Mouse (Mus musculus): ENCODE results near the gene Ost4. TPM values are rescaled to one million over a fixed set of nuclear protein-coding genes. Genes with fewer than 3 reads are reported as not detected.

Gene Ost4
- total RNA-seq (2018; cell fraction: chromatin; rRNA removed) = 10 to 100 TPM; 10.8 to 69.3 (median 29.8) TPM
- total RNA-seq (2018; cell fraction: cytosol; rRNA removed) = 100 to 1,000 TPM; 102 to 241 (median 145) TPM
- total RNA-seq (2018; cell fraction: nucleus; rRNA removed) = 10 to 100 TPM; 16.1 to 73.4 (median 43.0) TPM
- 186 to 192 TPM (median 190 TPM) in 3 replicates for polyA plus RNA-seq (2018)

- under 1% methylated on average over 58 of the region's 58 CpGs for WGBS (ENCODE audit: missing documents)
- peak within 1 kb of the TSS; percentile 69 for H3K27ac ChIP-seq
- H3K36me3 ChIP-seq (ENCODE audit: inconsistent target) = peaks cover 8% of the 10 kb centered on the region; the same call in 1 of the 2 replicates
- peak within 1 kb of the TSS; percentile 98 for H3K4me3 ChIP-seq (ENCODE audit: inconsistent target)
- H3K79me2 ChIP-seq (ENCODE audit: inconsistent target) = peaks cover 50% of the 10 kb centered on the region
These were observed at the start of gene Ost4 for GRCm38 (mm10) chr5:30907413-30908059. TSS of gene Ost4 (minus strand) at chr5:30907788.

GRCm38 (mm10) chr5:30955751-30956150, 48.2 kb upstream of the Ost4 start:
- Histone ChIP-seq H3K79me2 (ENCODE audit: inconsistent target) (peaks cover 27% of the 10 kb centered on the region), H3K27ac (no peak overlapping the region), H3K4me3 (ENCODE audit: inconsistent target) (no peak overlapping the region), H3K36me3 (ENCODE audit: inconsistent target) (peaks cover 43% of the 10 kb centered on the region)
- WGBS (ENCODE audit: missing documents) = 98% methylated on average over 6 of the region's 6 CpGs

GRCm38 (mm10) chr5:30954556-30954955, 47.0 kb upstream of the Ost4 start:
- peaks cover 23% of the 10 kb centered on the region for H3K79me2 ChIP-seq (ENCODE audit: inconsistent target)
- H3K4me3 ChIP-seq (ENCODE audit: inconsistent target) = no peak overlapping the region
- H3K36me3 ChIP-seq (ENCODE audit: inconsistent target) = peaks cover 43% of the 10 kb centered on the region
- 95% methylated on average over 9 of the region's 9 CpGs for WGBS (ENCODE audit: missing documents)
- H3K27ac ChIP-seq = no peak overlapping the region

GRCm38 (mm10) chr5:30954065-30954464, 46.5 kb upstream of the Ost4 start:
- Histone ChIP-seq H3K4me3 (ENCODE audit: inconsistent target) (no peak overlapping the region), H3K36me3 (ENCODE audit: inconsistent target) (peaks cover 43% of the 10 kb centered on the region), H3K27ac (no peak overlapping the region), H3K79me2 (ENCODE audit: inconsistent target) (peaks cover 18% of the 10 kb centered on the region)
- WGBS (ENCODE audit: missing documents) = over 99% methylated on average over 6 of the region's 6 CpGs

- peaks cover 32% of the 10 kb centered on the region for H3K36me3 ChIP-seq (ENCODE audit: inconsistent target)
These were observed 45.0 kb upstream of the Ost4 start for GRCm38 (mm10) chr5:30952551-30952950.

GRCm38 (mm10) chr5:30951706-30952105, 44.1 kb upstream of the Ost4 start:
- H3K36me3 ChIP-seq (ENCODE audit: inconsistent target) = peaks cover 30% of the 10 kb centered on the region
- no peaks in the 10 kb centered on the region; the same call in 1 of the 2 replicates for H3K79me2 ChIP-seq (ENCODE audit: inconsistent target)
- H3K27ac ChIP-seq = no peak overlapping the region
- WGBS (ENCODE audit: missing documents) = 89% methylated on average over 6 of the region's 6 CpGs
- H3K4me3 ChIP-seq (ENCODE audit: inconsistent target) = no peak overlapping the region

More at GRCm38 (mm10) chr5:30952551-30952950, 45.0 kb upstream of the Ost4 start:
- H3K4me3 ChIP-seq (ENCODE audit: inconsistent target) = no peak overlapping the region
- 88% methylated on average over 5 of the region's 5 CpGs for WGBS (ENCODE audit: missing documents)
- peaks cover 3% of the 10 kb centered on the region for H3K79me2 ChIP-seq (ENCODE audit: inconsistent target)
- H3K27ac ChIP-seq = no peak overlapping the region

- H3K79me2 ChIP-seq (ENCODE audit: inconsistent target) = no peaks in the 10 kb centered on the region; the same call in 1 of the 2 replicates
- H3K36me3 ChIP-seq (ENCODE audit: inconsistent target) = peaks cover 28% of the 10 kb centered on the region
- 100% methylated on average over 2 of the region's 2 CpGs for WGBS (ENCODE audit: missing documents)
- no peak overlapping the region for H3K27ac ChIP-seq
- H3K4me3 ChIP-seq (ENCODE audit: inconsistent target) = no peak overlapping the region
These were observed 43.3 kb upstream of the Ost4 start for GRCm38 (mm10) chr5:30950922-30951321.

GRCm38 (mm10) chr5:30950451-30950850, 42.9 kb upstream of the Ost4 start:
- no peaks in the 10 kb centered on the region; the same call in 1 of the 2 replicates for H3K79me2 ChIP-seq (ENCODE audit: inconsistent target)
- 82% methylated on average over 4 of the region's 4 CpGs for WGBS (ENCODE audit: missing documents)
- H3K27ac ChIP-seq = peak overlapping the region; percentile 35; the same call in 1 of the 2 replicates
- H3K36me3 ChIP-seq (ENCODE audit: inconsistent target) = peaks cover 23% of the 10 kb centered on the region; the same call in 1 of the 2 replicates
- peak overlapping the region; percentile 73 for H3K4me3 ChIP-seq (ENCODE audit: inconsistent target)

GRCm38 (mm10) chr5:30949654-30950326, 42.2 kb upstream of the Ost4 start:
- H3K36me3 ChIP-seq (ENCODE audit: inconsistent target) = peaks cover 16% of the 10 kb centered on the region; the same call in 1 of the 2 replicates
- peak overlapping the region; percentile 48 for H3K27ac ChIP-seq
- under 1% methylated on average over 30 of the region's 31 CpGs for WGBS (ENCODE audit: missing documents)
- peak overlapping the region; percentile 73 for H3K4me3 ChIP-seq (ENCODE audit: inconsistent target)
- no peaks in the 10 kb centered on the region; the same call in 1 of the 2 replicates for H3K79me2 ChIP-seq (ENCODE audit: inconsistent target)

GRCm38 (mm10) chr5:30948620-30949019, 41.0 kb upstream of the Ost4 start:
- no peaks in the 10 kb centered on the region; the same call in 1 of the 2 replicates for H3K79me2 ChIP-seq (ENCODE audit: inconsistent target)
- H3K4me3 ChIP-seq (ENCODE audit: inconsistent target) = no peak overlapping the region
- peaks cover 5% of the 10 kb centered on the region; the same call in 1 of the 2 replicates for H3K36me3 ChIP-seq (ENCODE audit: inconsistent target)
- 89% methylated on average over 5 of the region's 5 CpGs for WGBS (ENCODE audit: missing documents)
- H3K27ac ChIP-seq = no peak overlapping the region

- no peak within 1 kb of the TSS for H3K4me3 ChIP-seq (ENCODE audit: inconsistent target)
- H3K27ac ChIP-seq = no peak within 1 kb of the TSS
- no peaks in the 10 kb centered on the region for H3K36me3 ChIP-seq (ENCODE audit: inconsistent target)
- H3K79me2 ChIP-seq (ENCODE audit: inconsistent target) = no peaks in the 10 kb centered on the region; the same call in 1 of the 2 replicates
- WGBS (ENCODE audit: missing documents) = 17% methylated on average over 40 of the region's 44 CpGs
These were observed 37.6 kb upstream of the Ost4 start, which contains the start of gene Cgref1 for GRCm38 (mm10) chr5:30944956-30945781. TSS of gene Cgref1 (minus strand) at chr5:30945591.

- Histone ChIP-seq H3K79me2 (ENCODE audit: inconsistent target) (no peaks in the 10 kb centered on the region), H3K36me3 (ENCODE audit: inconsistent target) (no peaks in the 10 kb centered on the region), H3K4me3 (ENCODE audit: inconsistent target) (no peak overlapping the region), H3K27ac (no peak overlapping the region)
- WGBS (ENCODE audit: missing documents) = 97% methylated on average over 6 of the region's 6 CpGs
These were observed 36.8 kb upstream of the Ost4 start for GRCm38 (mm10) chr5:30944344-30944743.

GRCm38 (mm10) chr5:30943004-30943403, 35.4 kb upstream of the Ost4 start:
- 94% methylated on average over 2 of the region's 2 CpGs for WGBS (ENCODE audit: missing documents)
- Histone ChIP-seq H3K27ac (no peak overlapping the region), H3K36me3 (ENCODE audit: inconsistent target) (no peaks in the 10 kb centered on the region), H3K4me3 (ENCODE audit: inconsistent target) (no peak overlapping the region), H3K79me2 (ENCODE audit: inconsistent target) (no peaks in the 10 kb centered on the region)

Measured in macrophage (primary cell).